Mouse (Mus musculus): ENCODE measurements at regions not wholly inside any gene's neighbourhood (a gene's known extent, or its start where the extent isn't known, plus 50 kb on each side); places are given as distances from the start of the nearest gene placed in this dataset.

DNA sequence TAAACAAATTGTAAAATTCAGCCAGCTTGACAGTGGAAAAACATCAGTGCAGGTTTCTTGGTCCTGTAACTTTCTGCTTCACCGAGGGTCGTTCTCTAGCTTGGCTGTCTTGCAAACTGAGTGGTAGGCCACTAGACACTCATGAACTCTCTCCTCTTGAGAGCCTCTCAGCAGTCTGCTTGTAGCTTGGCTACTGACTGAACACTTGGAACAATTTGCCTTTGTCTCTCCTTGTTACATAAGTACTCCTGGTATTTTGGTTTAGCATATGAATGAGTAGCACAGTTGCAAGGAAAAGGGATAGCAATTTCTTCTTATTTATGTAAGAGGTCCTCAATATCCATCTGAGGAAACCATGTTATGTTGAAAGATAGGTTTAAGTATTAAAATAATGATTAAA lies 769.6 kb upstream of the Sel1l start:
- no peaks in the 10 kb centered on the region for H3K4me1 ChIP-seq (replicated peaks)
- WGBS (ENCODE audit: insufficient replicate concordance), result 51% methylated on average over 2 of the region's 2 CpGs
- no peak overlapping the region for H3K4me2 ChIP-seq
- no peak overlapping the region for H3K27ac ChIP-seq (replicated peaks)
- no peak for ATAC-seq (ENCODE audit: insufficient read depth)
- H3K9me3 ChIP-seq (replicated peaks), result no peaks in the 10 kb centered on the region
- H3K4me3 ChIP-seq (replicated peaks), result no peak overlapping the region
- no peaks in the 10 kb centered on the region for H3K27me3 ChIP-seq
- H3K9ac ChIP-seq, result no peak overlapping the region
- H3K36me3 ChIP-seq (replicated peaks), result no peaks in the 10 kb centered on the region

DNA sequence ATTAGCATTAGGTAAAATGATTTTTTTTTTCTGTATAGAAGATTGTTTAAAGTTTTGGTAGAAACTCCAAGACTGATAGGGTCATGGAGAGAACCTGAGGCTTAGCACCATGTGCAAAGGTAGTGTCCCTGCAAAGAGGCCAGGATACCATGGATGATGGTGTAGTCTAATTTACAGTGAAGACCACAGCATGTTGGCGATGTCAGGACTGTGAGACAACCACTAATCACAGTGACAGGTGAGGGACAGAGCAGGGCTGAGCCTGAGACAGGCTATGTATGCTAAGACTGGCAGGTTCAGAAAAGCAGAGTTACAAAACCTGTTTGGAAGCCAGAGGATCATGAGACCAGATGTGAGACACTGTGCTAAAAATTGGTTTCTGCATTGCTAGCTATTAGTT lies 752.7 kb upstream of the Sel1l start:
- no peaks in the 10 kb centered on the region for H3K4me1 ChIP-seq (replicated peaks)
- WGBS (ENCODE audit: insufficient replicate concordance), result 33% methylated on average over 1 of the region's 1 CpGs
- no peak overlapping the region for H3K9ac ChIP-seq
- no peak for ATAC-seq (ENCODE audit: insufficient read depth)
- no peaks in the 10 kb centered on the region for H3K9me3 ChIP-seq (replicated peaks)
- H3K4me2 ChIP-seq, result no peak overlapping the region
- no peak overlapping the region for H3K27ac ChIP-seq (replicated peaks)
- no peak overlapping the region for H3K4me3 ChIP-seq (replicated peaks)
- H3K27me3 ChIP-seq, result no peaks in the 10 kb centered on the region
- H3K36me3 ChIP-seq (replicated peaks), result no peaks in the 10 kb centered on the region

DNA sequence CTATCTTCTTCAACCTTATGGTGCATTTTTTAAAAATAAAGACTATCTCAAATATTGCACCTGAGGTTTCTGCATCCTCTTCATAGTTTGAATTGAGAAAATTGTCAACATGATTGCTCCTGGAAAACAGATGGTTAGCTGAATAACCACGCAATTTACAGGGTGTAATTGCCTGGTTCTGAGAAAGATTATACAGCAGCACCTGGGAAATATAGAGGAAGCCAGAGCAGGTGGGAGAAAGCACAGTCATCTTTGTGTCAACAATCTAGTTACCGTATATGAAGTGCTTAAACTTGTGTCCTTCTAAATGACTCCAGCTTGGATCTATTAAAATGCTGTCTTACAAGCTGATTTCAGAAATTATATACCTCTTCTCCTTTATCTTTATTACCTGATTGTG lies 740.8 kb upstream of the Sel1l start:
- Histone ChIP-seq H3K9ac (no peak overlapping the region), H3K4me2 (no peak overlapping the region), H3K9me3 (replicated peaks) (no peaks in the 10 kb centered on the region), H3K4me3 (replicated peaks) (no peak overlapping the region), H3K27me3 (no peaks in the 10 kb centered on the region), H3K36me3 (replicated peaks) (no peaks in the 10 kb centered on the region), H3K4me1 (replicated peaks) (no peaks in the 10 kb centered on the region), H3K27ac (replicated peaks) (no peak overlapping the region)
- WGBS (ENCODE audit: insufficient replicate concordance), result 71% methylated on average over 2 of the region's 2 CpGs
- no peak for ATAC-seq (ENCODE audit: insufficient read depth)

DNA sequence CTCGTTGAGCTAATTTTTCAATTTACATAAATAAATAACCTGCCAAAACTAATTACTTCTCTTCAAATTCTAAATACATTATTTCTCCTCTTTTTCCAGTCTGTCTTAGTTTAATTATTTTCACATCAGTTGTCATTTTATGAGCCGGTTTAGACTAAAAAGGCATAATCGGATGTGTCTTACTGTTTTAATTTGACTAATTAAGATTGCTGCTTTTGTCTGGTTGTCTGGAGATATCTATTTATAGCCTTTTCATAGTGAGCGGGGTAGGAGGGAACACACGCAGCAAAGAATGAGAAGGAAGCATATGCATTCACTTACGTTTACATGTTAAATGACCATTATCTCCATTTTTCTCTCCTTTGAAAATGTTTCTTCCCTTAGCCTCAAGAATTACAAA lies 740.3 kb upstream of the Sel1l start:
- Histone ChIP-seq H3K27ac (replicated peaks) (no peak overlapping the region), H3K9me3 (replicated peaks) (no peaks in the 10 kb centered on the region), H3K4me3 (replicated peaks) (no peak overlapping the region), H3K9ac (no peak overlapping the region), H3K36me3 (replicated peaks) (no peaks in the 10 kb centered on the region), H3K27me3 (no peaks in the 10 kb centered on the region), H3K4me2 (no peak overlapping the region), H3K4me1 (replicated peaks) (no peaks in the 10 kb centered on the region)
- ATAC-seq (ENCODE audit: insufficient read depth), result no peak
- 60% methylated on average over 6 of the region's 6 CpGs for WGBS (ENCODE audit: insufficient replicate concordance)

DNA sequence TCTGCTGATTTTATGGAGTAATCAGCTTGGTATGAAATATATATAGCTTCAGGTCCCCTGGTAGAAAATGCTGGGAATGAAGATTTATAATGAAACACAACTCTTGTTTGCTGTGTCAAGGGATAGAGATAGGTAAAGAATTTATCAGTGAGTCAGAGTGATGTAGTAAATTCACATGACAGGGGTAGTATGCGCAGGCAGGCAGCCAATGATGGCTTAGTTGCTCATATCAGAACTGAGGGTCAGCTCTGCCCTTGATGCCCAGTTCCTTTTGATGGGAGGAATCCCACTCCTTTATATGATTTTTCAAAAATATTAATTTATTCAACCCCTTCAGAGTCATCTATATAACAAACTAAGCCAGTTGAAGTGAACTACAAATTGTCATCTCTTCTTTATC lies 729.6 kb upstream of the Sel1l start:
- Histone ChIP-seq H3K9ac (no peak overlapping the region), H3K4me1 (replicated peaks) (no peaks in the 10 kb centered on the region), H3K27me3 (no peaks in the 10 kb centered on the region), H3K9me3 (replicated peaks) (no peaks in the 10 kb centered on the region), H3K27ac (replicated peaks) (no peak overlapping the region), H3K4me3 (replicated peaks) (no peak overlapping the region), H3K4me2 (no peak overlapping the region), H3K36me3 (replicated peaks) (no peaks in the 10 kb centered on the region)
- WGBS (ENCODE audit: insufficient replicate concordance), result 52% methylated on average over 1 of the region's 1 CpGs
- ATAC-seq (ENCODE audit: insufficient read depth), result no peak

All from liver, embryonic 15.5 days (tissue).